Mouse (Mus musculus) ovary, postnatal 14 days (tissue): ENCODE data around the gene Ston1.

Experiments used
- DNase-seq: peaks from one replicate; pipeline ENCODE4 v3.0.0; 2022; ENCODE audit warnings: low spot score

Gene Ston1

DNA sequence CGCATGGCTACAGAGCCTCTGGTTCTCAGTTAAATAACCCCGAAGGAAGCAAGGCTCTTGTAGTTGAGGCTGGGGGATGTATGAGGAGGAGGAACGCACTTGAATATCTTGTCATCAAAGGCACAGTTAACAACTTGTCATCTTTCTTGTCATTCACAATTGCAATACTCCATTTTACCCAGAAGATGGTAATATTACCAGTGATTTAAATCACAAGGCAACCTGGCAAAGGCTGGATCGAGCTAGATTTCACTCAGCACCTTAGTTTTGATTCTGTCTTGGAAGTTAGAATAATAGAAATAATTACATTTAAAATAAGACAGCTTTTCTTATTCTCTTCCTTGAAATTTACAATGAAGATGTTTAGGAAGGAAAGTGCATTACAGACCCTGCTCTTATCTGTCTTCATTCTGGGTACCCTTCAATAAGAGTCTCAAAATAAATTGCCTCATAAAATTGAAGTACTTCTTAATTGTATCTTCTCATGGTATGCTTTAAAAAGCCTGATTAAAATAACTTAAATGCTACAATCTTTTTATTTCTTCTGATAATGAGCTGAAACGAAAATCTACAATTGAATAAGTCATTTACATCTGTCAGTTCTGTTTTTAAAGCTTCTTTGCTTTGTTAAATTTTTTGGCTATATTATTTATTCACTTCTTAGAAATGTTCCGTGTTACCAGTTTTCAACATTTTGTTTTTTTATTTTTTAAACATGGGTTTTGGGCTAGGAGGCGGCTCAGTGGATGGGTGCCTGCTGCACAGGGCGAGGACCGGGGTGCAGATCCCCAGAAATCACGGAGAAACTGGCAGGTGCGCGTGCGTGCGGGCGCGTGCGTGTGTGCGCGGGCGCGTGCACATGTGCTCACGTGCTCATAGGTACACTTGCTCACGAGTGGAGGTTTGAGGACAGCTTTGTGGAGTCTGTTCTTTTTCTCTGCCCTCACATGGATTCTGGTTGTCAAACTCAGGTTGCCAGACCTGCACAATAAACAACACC is 78.1 kb downstream of the Ston1 start:
- no peak for DNase-seq

DNA sequence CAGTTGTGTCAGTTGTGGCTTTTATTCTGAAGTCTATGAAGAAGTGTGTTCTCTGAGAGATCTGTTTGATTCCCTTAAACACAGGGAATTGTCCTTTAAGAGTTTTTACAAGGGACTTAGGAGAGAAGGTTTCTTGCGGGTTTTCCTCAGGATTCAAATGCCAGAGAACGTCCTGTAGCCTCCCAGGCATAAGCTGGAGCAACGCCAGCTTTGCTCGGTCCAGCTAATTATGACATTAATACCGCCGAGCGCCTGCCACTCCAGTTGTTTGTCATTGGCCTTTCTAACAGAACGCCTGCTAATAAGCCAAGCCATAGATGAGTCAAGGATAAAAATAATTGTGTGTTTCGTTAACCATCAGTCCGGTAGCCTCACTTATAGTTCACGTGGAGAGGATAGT is 90.7 kb downstream of the Ston1 start:
- no peak for DNase-seq

DNA sequence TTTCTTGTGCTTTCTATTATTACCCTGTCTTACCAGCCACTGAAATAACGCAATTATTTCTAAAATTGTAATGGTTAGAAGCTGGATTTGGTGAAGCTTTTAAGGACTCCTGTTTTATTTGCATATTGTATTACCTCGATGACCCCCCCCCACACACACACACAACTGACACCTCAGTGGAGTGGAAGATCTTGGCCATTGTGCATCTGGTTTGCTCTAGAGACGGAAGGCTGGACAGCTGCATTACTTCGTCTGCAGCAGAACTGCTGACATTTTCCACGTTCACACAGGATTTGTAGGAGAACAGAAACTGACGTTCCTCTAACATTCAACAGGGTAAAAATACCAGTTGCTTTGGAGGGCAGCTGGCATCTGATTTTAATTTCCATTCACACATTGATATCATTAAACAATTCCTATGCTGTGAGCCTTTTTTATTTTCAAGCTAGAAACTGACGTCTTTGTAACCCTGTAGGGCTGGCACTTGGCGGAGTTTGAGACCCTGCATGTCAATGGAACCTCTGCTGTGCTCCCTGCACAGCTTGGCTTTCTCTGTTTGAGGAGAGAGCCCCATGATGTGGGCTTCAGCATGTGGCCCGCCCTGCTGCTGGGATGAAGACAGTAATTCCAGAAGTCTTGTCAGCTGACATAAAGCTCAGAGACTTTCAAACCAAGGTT is 99.3 kb downstream of the Ston1 start:
- no peak for DNase-seq

DNA sequence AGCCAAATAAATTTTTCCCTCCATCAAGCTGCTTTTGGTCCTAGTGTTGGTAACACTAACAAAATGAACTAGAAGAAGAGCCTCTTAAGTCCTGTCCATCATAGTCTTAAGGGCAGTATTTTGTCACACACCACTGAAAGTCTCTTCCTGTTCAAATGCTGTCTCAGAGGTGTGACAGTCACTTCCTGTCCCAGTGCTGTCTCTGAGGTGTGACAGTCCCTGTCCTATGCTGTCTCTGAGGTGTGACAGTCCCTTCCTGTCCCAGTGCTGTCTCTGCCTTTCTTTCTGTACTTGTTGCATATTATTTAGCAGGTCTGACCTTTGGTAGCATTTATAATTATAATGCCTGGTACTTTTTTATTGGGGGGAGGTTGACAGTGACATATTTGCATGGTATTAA is 103.4 kb downstream of the Ston1 start:
- DNase-seq: no peak

DNA sequence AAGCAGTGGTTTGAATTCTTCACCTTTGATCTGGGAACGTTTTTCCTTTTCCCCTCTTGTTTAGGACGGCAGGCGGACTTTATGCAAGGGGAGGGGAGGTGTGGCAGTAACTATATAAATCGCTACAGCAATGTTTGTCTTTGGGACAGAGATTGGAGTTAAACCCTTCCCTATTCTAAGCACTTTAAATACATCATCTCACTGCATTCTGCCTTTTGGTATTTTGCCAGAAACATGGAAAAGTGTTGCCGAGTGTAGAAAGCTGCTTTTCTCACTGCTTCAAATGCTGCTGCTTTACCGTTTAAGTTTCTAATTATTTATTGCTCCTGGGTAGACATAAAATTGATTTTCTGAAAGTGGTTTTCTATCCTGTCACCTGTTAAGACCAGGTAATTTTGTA is 104.9 kb downstream of the Ston1 start:
- DNase-seq: no peak

DNA sequence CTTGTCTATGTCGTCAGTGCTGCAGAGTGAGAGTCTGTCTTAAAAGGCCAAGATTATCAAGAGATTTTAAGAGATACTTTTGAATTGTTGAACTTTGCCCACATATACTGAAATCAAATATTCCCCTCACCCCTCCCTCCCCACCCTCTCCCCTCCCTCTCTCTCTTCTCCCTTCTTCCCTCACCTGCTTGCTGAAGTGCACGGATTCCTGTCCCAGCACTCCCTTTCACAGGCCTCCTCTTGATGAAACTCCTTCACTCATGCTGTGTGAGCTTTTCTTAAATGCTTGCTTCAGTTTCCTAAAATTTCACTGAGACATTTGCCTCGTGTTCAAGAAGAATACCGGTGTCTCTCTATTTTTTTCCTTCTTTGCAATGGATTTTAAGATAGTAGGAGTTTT is 105.6 kb downstream of the Ston1 start:
- no peak for DNase-seq

DNA sequence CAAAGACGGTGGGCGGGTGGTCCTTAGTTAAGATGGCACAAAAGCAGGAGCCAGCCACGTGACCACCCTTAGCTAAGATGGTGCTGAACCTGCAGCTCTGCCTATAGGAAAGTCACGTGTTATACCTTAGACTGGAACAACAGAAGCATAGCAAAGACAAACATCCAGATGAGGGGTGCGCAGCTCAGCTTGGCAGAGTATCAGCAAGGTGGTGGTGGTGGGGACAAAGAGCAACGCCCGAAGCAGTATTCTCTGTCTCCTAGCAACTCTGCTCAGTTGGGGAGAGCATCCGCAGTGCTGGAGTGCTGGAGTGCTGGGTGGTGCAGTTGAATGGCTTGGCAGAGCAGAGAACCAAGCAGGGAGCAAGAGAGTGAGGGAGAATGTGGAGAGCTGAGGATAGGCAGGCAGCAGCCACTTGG is 108.8 kb downstream of the Ston1 start:
- no peak for DNase-seq
